Comparison of ENCODE assay signal across 8 mouse cellular contexts in the genomic region with DNA sequence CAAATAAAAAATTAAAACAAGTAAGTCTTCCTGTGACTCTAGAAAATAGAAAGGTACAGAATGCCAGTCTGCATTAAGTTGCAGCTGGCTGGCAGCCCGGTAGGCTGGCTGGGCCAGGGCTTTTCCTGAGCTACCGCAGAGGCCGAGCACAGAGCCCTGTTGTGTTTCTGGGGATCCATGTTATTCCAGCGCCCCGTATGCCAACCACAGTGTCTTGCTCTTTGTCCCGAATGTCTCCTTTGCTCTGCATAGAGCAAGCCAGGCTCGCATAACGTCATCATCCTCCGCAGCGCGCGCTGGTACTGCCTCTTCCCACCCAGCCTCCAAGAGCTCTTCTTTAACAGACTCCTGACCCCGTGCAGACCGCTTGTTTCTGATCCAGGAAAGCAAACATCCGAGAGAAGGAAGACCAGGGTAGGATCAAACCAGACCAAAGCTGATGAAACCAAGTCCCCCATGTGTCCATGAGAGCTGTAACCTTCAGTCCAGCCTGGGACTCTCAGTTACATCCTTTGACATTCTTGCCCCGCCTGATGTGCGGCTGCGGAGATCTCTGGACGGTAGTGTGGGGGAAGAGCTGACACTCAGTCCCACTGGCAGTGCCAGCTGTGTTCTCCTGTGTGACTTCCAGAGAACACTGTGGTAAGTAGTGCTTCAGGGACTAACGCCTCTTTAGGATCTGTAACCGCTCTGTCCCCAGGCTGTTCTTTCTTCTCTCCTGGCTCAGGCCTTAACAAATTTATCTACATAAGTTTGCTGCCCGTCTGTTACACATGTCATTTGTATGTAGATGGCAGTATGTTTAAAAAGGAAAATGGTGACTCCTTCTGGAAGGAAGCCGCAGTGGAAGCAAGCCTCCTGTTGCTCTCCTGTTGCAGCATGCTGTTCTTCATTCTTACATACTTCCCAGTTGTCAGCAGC. TPM values are rescaled to one million over a fixed set of nuclear protein-coding genes. Genes with fewer than 3 reads are reported as not detected.
DNase-seq lines count a peak whose midpoint lies in the region; ATAC-seq and TF ChIP-seq lines count a peak whose summit lies in the region.
"Had no signal": no experiment of that assay in that cellular context is flagged by ENCODE, and none has a peak within 500 bp of the region (broad histone marks: within the 10 kb centered on the region; RNA-seq: fewer than 3 reads in every experiment).

No protein-coding gene starts in this region.

- H3K4me1 ChIP-seq in cerebellum, adult 2 months (ENCODE audit: control insufficient read depth, insufficient read depth, low read length): peaks cover 50% of the 10 kb centered on the region

- 29% methylated on average over 23 of the region's 23 CpGs for whole genome bisulfite sequencing in cerebellum, adult 2 months

- no peak for TF ChIP-seq CTCF in cerebellum, adult 2 months (IDR thresholded peaks at IDR 0.05; ENCODE audit: borderline replicate concordance, insufficient read depth, low read depth, low read length)

- no peak for ATAC-seq in activated CD4-positive, CD25-positive, alpha-beta regulatory T cell, adult 4 months
- no peak for ATAC-seq in megakaryocyte progenitor cell, adult 5-6 weeks (replicated peaks; ENCODE audit: poor library complexity)

- H3K27ac ChIP-seq in cerebellum, adult 2 months (ENCODE audit: insufficient read depth, low read length): peak overlapping the region; percentile 86
- H3K27ac ChIP-seq: heart, embryonic 13.5 days had no signal

- DNase-seq in layer of hippocampus, adult 11-12 months (ENCODE audit: low spot score): peak; percentile 63
- no peak for DNase-seq in layer of hippocampus, adult 9-10 months (ENCODE audit: low spot score)
- peak; percentile 66 to 67 for DNase-seq in cerebellum, adult 2 months
- peak; percentile 65 for DNase-seq in gastrocnemius, postnatal 25 days
- DNase-seq in right cerebral cortex, postnatal 10 days (ENCODE audit: low spot score in 2 of 2): peak; percentile 59 to 68

- no peak overlapping the region for H3K4me3 ChIP-seq in cerebellum, adult 2 months (replicated peaks; ENCODE audit: insufficient read depth, low read depth, low read length)
- H3K4me3 ChIP-seq: heart, embryonic 13.5 days had no signal

- H3K27me3 ChIP-seq in cerebellum, adult 2 months (ENCODE audit: control insufficient read depth, insufficient read depth, low read length): no peaks in the 10 kb centered on the region

- TF ChIP-seq POLR2A in cerebellum, adult 2 months (IDR thresholded peaks at IDR 0.05; ENCODE audit: borderline replicate concordance, insufficient read depth, low read length): no peak

RNA-seq across cellular contexts. Expression of a gene that starts 18.4 kb away (rescaled TPM):
- polyA plus RNA-seq in cerebellum, adult 2 months (2012; rRNA removed): 102 and 103 TPM in 2 replicates
- 10 to 100 TPM; 20.6 to 26.9 TPM for total RNA-seq in gastrocnemius, postnatal 25 days (2021)
- polyA plus RNA-seq in activated CD4-positive, CD25-positive, alpha-beta regulatory T cell, adult 4 months (2017; shearing (Covaris generic)): 10 to 100 TPM; 24.5 to 25.5 TPM
- total RNA-seq in megakaryocyte progenitor cell, adult 5-6 weeks (2015): 8.6 and 9.7 TPM in 2 replicates
- 4.7 and 5.8 TPM in 2 replicates for total RNA-seq in megakaryocyte progenitor cell, adult 5-6 weeks (2017)

RNA-seq across cellular contexts. Expression of a gene that starts 47.0 kb away (rescaled TPM):
- 5.3 and 6.2 TPM in 2 replicates for polyA plus RNA-seq in cerebellum, adult 2 months (2012; rRNA removed)
- 1 to 10 TPM; 1.8 to 2.4 TPM for total RNA-seq in gastrocnemius, postnatal 25 days (2021)
- polyA plus RNA-seq in activated CD4-positive, CD25-positive, alpha-beta regulatory T cell, adult 4 months (2017; shearing (Covaris generic)): not detected
- total RNA-seq in megakaryocyte progenitor cell, adult 5-6 weeks (2015): 0.37 TPM in 1 of 2 replicates, not detected in the other
- total RNA-seq in megakaryocyte progenitor cell, adult 5-6 weeks (2017): 0.08 TPM in 1 of 2 replicates, not detected in the other
